Mouse (Mus musculus) E14TG2a.4 (cell line): ENCODE results near the gene Zfp106.

Experiments
- CTCF ChIP-seq: conservative IDR thresholded peaks from 2 replicates; pipeline ENCODE4 v1.5.1; 2014; ENCODE audit warnings: low read length
- NANOG ChIP-seq: IDR thresholded peaks from 2 replicates; pipeline ENCODE4 v1.6.1; 2014; ENCODE audit warnings: borderline replicate concordance, low read length, mixed read lengths
- POU5F1 ChIP-seq: IDR thresholded peaks from 2 replicates; pipeline ENCODE4 v1.6.1; 2014; ENCODE audit warnings: low read length, borderline replicate concordance

GRCm38 (mm10) chr2:120468011-120468410 is 95.6 kb downstream of the Zfp106 start:
- TF ChIP-seq CTCF (no peak), NANOG (no peak), POU5F1 (no peak)
